Mouse (Mus musculus) hindbrain, embryonic 11.5 days (tissue): ENCODE results near the gene Aldh16a1. TPM values are rescaled to one million over a fixed set of nuclear protein-coding genes. Genes with fewer than 3 reads are reported as not detected.
"Not testable (repeated sequence)": the region's sequence is repeated elsewhere in the genome, so short reads cannot be mapped to it uniquely, and the experiment has no call there.

Experiments
- ATAC-seq: fragments of 200-750 bp; cut with Nextera tagmentation; 2 replicates; pipeline ENCODE4 v1.8.0; 2017; ENCODE audit warnings: mild to moderate bottlenecking, moderate TSS enrichment, moderate library complexity; ENCODE audit not compliant: low FRiP score
- DNase-seq: peaks from one replicate; pipeline ENCODE4 v3.0.0-alpha.2; 2015; ENCODE audit warnings: low spot score
- H3K27ac ChIP-seq: fragments of 300-500 bp; sonication (generic); 2 replicates; pipeline ENCODE4 v1.5.1; 2014; ENCODE audit warnings: mild to moderate bottlenecking, low read depth, low read length
- H3K27me3 ChIP-seq: fragments of 300-500 bp; sonication (generic); 2 replicates; pipeline ENCODE4 v1.6.1; 2014; ENCODE audit warnings: mild to moderate bottlenecking, low read length, moderate library complexity, mixed read lengths; ENCODE audit not compliant: control insufficient read depth, insufficient read depth
- H3K36me3 ChIP-seq: fragments of 300-500 bp; sonication (generic); 2 replicates; pipeline ENCODE4 v1.6.1; 2014; ENCODE audit warnings: mild to moderate bottlenecking, low read length, moderate library complexity, mixed read lengths; ENCODE audit not compliant: control insufficient read depth, insufficient read depth
- H3K4me1 ChIP-seq: fragments of 300-500 bp; sonication (generic); replicated peaks from 2 replicates; pipeline ENCODE4 v1.6.1; 2014; ENCODE audit warnings: low read length, mixed read lengths; ENCODE audit not compliant: control insufficient read depth, insufficient read depth
- H3K4me2 ChIP-seq: fragments of 300-500 bp; sonication (generic); replicated peaks from 2 replicates; pipeline ENCODE4 v1.6.1; 2014; ENCODE audit warnings: mild to moderate bottlenecking, low read depth, low read length
- H3K4me3 ChIP-seq: fragments of 300-500 bp; sonication (generic); 2 replicates; pipeline ENCODE4 v1.5.1; 2014; ENCODE audit warnings: low read depth, low read length
- H3K9ac ChIP-seq: fragments of 300-500 bp; sonication (generic); 2 replicates; pipeline ENCODE4 v1.6.1; 2014; ENCODE audit warnings: low read depth, low read length
- H3K9me3 ChIP-seq: fragments of 300-500 bp; sonication (generic); 2 replicates; pipeline ENCODE4 v1.6.1; 2016; ENCODE audit warnings: low read length; ENCODE audit not compliant: control insufficient read depth
- WGBS: fragments of 180-500 bp; shearing (Covaris S2); extraction: QIAGEN DNeasy Blood & Tissue Kit; methylation state at CpG from one replicate; pipeline ENCODE4 v1.1.7; 2014; 5-methylcytosine and 5-hydroxymethylcytosine counted together
- polyA plus RNA-seq: library from polyadenylated mRNA; unstranded; fragments of >200 nt; fragmentation: Nextera tagmentation; extraction: Ambion mirVana; gene quantifications from 2 replicates; pipeline ENCODE4 v1.2.1, GENCODE M21; 2014

The Aldh16a1 gene
- polyA plus RNA-seq, 1 experiment from 2014 or later = 28.6 TPM

DNA sequence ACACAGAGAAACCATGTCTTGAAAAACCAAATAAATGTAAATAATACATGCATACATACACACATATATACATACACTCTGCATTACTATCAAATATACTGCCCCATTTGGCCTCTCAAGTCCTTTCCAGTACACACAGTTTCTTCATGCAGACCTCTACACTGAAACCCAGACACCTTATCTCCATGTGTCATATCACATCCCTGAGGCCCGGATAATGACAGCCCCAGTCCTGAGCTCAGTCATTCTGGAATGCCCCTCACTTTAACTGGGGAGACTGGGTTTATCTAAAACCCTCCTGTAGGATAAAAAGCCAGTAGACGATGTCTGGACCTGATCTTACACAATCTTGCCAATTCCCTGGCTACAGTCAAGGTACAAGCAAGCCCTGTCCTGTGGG is 40.9 kb downstream of the Aldh16a1 start:
- no peaks in the 10 kb centered on the region for H3K27me3 ChIP-seq
- no peak for DNase-seq
- no peak for ATAC-seq
- H3K36me3 ChIP-seq = no peaks in the 10 kb centered on the region
- no peak overlapping the region for H3K9ac ChIP-seq
- no peak overlapping the region for H3K4me2 ChIP-seq
- H3K27ac ChIP-seq = no peak overlapping the region
- H3K4me3 ChIP-seq = no peak overlapping the region
- WGBS = 79% methylated on average over 2 of the region's 2 CpGs
- H3K4me1 ChIP-seq = no peaks in the 10 kb centered on the region
- no peaks in the 10 kb centered on the region for H3K9me3 ChIP-seq

DNA sequence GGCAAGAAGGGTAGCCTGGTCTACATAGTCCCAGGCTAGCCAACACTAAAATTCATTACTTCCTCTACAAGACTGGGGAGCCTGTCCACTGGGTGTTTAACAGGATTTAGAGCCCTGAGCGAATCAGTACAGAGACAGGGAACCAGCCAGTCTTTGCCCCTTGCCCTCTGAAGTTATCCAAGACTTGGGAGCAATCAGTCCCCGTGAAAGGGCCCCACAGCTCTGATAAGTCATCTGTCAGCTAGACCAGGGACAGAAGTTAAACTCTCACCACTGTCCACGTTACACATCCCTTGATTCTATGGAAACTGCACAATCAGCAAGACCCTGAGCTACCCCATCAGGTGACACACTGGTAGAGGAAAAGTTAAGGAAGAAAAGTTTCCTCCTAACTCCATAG is 41.9 kb downstream of the Aldh16a1 start:
- H3K4me1 ChIP-seq = no peaks in the 10 kb centered on the region
- DNase-seq (no peak), ATAC-seq (no peak)
- H3K27me3 ChIP-seq = no peaks in the 10 kb centered on the region
- 71% methylated on average over 3 of the region's 3 CpGs for WGBS
- no peak overlapping the region for H3K4me2 ChIP-seq
- H3K9me3 ChIP-seq = no peaks in the 10 kb centered on the region
- no peak overlapping the region for H3K27ac ChIP-seq
- no peak overlapping the region for H3K4me3 ChIP-seq
- H3K9ac ChIP-seq = no peak overlapping the region
- H3K36me3 ChIP-seq = no peaks in the 10 kb centered on the region

DNA sequence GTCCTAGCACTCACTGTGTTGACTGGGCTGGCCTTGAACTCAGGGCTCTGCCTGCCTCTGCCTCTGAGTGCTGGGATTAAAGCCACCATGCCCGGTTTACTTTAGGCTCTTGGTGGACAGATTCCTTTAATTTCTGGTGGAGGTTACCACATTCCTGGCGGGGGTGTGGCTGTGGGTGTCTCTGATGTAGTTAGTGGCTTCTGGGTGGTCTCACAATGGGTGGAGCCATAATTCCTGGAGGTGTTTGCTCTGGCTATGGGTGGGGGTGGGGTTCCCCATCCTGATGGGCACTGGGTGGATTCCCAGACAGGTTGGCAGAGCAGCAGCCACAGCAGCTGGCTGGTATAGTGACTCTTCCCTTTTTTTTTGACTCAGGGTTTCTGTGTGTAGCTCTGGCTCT is 42.4 kb downstream of the Aldh16a1 start:
- Histone ChIP-seq H3K27me3 (no peaks in the 10 kb centered on the region), H3K9me3 (no peaks in the 10 kb centered on the region), H3K4me1 (no peaks in the 10 kb centered on the region), H3K27ac (no peak overlapping the region), H3K9ac (no peak overlapping the region), H3K4me3 (no peak overlapping the region), H3K4me2 (no peak overlapping the region), H3K36me3 (no peaks in the 10 kb centered on the region)
- no peak for ATAC-seq
- DNase-seq = no peak
- 63% methylated on average over 2 of the region's 2 CpGs for WGBS

DNA sequence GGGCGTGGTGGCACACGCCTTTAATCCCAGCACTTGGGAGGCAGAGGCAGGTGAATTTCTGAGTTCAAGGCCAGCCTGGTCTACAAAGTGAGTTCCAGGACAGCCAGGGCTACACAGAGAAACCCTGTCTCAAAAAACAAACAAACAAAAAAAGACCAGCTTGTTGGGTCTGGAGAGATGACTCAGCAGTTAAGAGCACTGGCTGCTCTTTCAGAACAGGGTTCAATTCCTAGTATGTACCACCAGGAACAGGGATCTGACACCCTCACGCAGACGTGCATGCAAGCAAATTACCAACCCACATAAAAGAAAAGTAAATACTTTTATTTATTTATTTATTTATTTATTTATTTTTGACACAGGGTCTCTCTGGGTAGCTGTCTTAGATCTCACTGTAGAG is 44.3 kb downstream of the Aldh16a1 start:
- not testable (repeated sequence) for H3K36me3 ChIP-seq, H3K27ac ChIP-seq, H3K9ac ChIP-seq, H3K4me1 ChIP-seq, H3K27me3 ChIP-seq, H3K9me3 ChIP-seq, H3K4me3 ChIP-seq, ATAC-seq, DNase-seq, H3K4me2 ChIP-seq
- 94% methylated on average over 4 of the region's 4 CpGs for WGBS

DNA sequence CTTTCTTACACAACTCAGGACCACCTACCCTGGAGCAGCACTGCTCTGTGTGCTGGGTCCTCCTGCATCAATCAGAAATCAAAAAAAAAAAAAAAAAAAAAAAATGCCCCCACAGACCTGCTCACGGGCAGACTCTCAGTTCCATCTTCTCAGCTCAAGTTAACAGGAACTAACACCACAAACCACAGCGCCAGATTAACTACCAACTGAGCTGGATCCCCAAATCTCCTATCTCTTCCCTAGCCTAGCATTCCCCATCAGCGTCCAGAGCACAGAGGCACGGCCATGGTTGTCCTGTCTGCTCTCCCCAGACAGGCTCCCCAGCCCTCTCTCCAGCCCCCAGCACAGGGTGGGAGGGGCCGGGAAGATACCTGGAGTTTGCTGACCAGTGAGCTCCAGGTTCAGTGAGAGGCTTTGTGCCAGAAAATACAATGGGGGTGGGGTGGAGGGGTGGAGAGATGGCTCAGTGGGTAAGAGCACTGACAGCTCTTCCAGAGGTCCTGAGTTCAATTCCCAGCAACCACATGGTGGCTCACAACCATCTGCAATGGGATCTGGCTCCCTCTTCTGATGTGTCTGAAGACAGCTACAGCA is 47.2 kb downstream of the Aldh16a1 start:
- Histone ChIP-seq H3K27me3 (no peaks in the 10 kb centered on the region), H3K4me1 (no peaks in the 10 kb centered on the region), H3K4me3 (no peak overlapping the region), H3K4me2 (no peak overlapping the region), H3K9ac (no peak overlapping the region), H3K27ac (no peak overlapping the region), H3K9me3 (no peaks in the 10 kb centered on the region), H3K36me3 (no peaks in the 10 kb centered on the region)
- ATAC-seq = no peak
- 59% methylated on average over 5 of the region's 5 CpGs for WGBS
- no peak for DNase-seq

DNA sequence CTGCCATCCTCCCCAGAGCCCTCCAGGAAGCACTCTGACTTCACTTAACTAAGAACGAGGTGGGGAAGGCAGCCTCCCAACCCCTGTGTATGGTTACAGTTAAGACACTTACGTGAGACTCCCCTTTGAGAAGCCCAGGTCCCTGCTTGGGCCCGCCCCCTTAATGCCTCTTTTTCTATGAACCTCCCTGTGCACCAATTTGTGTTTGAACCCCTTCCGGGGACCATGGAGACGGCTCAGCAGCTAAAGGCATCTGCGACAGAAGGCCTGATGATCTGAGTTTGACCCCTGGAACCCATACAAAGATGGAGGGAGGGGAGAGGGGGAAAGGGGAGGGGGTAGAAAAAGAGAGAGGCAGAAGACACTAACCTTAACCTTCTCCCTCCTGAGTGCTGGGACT is 47.9 kb downstream of the Aldh16a1 start:
- DNase-seq (peak; percentile 45), ATAC-seq (peak; percentile 30; the same call in 1 of the 2 replicates)
- Histone ChIP-seq H3K9me3 (no peaks in the 10 kb centered on the region), H3K27me3 (no peaks in the 10 kb centered on the region), H3K4me3 (no peak overlapping the region), H3K27ac (no peak overlapping the region), H3K9ac (no peak overlapping the region), H3K36me3 (no peaks in the 10 kb centered on the region), H3K4me1 (no peaks in the 10 kb centered on the region), H3K4me2 (no peak overlapping the region)
- 24% methylated on average over 6 of the region's 6 CpGs for WGBS

DNA sequence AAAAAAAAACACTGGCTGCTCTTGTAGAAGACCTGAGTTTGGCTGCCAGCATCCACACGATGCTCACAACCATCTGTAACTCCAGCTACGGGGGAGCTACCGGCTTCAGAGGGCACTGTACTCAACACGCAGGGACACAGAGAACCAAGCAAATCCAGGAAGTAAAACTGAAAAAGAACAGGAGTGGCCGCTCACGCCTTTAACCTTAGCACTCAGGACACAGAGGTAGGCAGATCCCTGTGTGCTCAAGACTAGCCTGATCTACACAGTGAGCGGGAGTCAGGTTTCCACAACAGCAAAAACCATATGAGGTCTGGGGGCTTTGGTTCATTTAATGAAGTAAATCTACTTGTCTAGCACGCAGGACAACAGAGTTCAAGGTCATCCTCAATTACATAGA is 48.9 kb downstream of the Aldh16a1 start:
- DNase-seq = no peak
- H3K27ac ChIP-seq = no peak overlapping the region
- no peak overlapping the region for H3K4me3 ChIP-seq

DNA sequence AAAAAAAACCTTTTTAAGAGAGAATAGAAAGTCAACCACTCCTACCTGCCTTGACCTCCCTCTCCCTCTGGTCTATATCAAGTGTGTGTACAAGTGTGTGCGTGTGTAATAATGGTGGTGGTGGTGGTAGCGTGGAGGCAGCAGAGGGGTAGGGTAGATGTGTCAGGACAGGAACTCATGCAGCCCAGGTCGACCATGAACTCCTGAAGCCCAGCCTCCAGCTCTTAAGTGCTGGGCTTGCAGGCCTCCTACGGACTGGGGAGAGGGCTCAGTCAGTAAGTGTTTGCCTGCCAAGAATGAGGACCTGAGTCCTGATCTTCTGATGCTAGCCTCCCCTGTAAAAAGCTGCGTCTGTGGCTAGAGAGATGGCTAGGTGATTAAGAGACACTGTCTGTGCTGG is 49.4 kb downstream of the Aldh16a1 start:
- no peaks in the 10 kb centered on the region for H3K27me3 ChIP-seq
- H3K27ac ChIP-seq = no peak overlapping the region
- H3K4me1 ChIP-seq = no peaks in the 10 kb centered on the region
- no peak overlapping the region for H3K4me2 ChIP-seq
- no peak overlapping the region for H3K9ac ChIP-seq
- ATAC-seq (no peak), DNase-seq (no peak)
- no peaks in the 10 kb centered on the region for H3K36me3 ChIP-seq
- 84% methylated on average over 5 of the region's 5 CpGs for WGBS
- H3K9me3 ChIP-seq = no peaks in the 10 kb centered on the region
- H3K4me3 ChIP-seq = no peak overlapping the region

More for the DNA sequence above, 48.9 kb downstream of the Aldh16a1 start:
- 78% methylated on average over 8 of the region's 8 CpGs for WGBS
- no peaks in the 10 kb centered on the region for H3K4me1 ChIP-seq
- H3K9ac ChIP-seq = no peak overlapping the region
- H3K9me3 ChIP-seq = no peaks in the 10 kb centered on the region
- H3K27me3 ChIP-seq = no peaks in the 10 kb centered on the region
- no peak overlapping the region for H3K4me2 ChIP-seq
- no peak for ATAC-seq
- H3K36me3 ChIP-seq = no peaks in the 10 kb centered on the region

DNA sequence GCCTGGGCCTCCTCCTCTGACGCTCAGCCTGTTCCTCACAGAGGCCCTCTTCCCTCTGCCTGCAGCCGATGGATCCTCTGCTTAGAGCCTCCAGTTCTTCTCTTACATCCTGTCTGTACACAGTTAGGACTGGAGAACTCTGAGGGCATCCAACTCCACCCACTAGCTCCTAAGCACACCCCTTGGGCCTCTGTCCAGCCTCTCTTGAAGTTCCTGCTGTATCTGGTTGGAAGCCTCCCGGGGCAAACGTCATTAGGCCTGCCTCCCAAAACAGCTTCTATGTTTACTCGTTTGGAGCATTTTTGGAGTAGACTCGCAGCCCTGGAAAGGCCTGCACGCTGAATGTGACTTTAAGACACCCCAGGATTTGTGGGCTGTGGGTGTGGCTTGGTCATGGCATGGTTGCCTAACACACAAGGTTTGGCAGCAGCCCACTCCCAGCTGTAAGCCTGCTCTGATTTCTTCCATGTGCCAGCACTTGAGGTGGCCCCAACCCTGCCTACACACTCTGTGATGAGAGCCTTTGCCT is 50.7 kb downstream of the Aldh16a1 start, which contains the start of gene Fcgrt:
TSS of gene Fcgrt (minus strand) at position 200 of the 529 bp plus-strand sequence.
- Histone ChIP-seq H3K27ac (no peak within 1 kb of the TSS), H3K9ac (no peak within 1 kb of the TSS), H3K36me3 (no peaks in the 10 kb centered on the region), H3K27me3 (no peaks in the 10 kb centered on the region), H3K4me1 (no peaks in the 10 kb centered on the region), H3K4me3 (no peak within 1 kb of the TSS), H3K9me3 (no peaks in the 10 kb centered on the region), H3K4me2 (no peak within 1 kb of the TSS)
- ATAC-seq (no peak), DNase-seq (no peak)
- 81% methylated on average over 7 of the region's 7 CpGs for WGBS
